Mouse (Mus musculus) 3T3-L1 (cell line): ENCODE data around the gene Crygs.
A peak's percentile ranks its signal among the peaks of the same experiment; 100 is the strongest.

Experiments
- DNase-seq: peaks from one replicate; pipeline ENCODE4 v3.0.0-alpha.2; 2015; ENCODE audit warnings: low read depth, low spot score

Gene Crygs

GRCm38 (mm10) chr16:22811477-22811876 lies at the start of gene Crygs:
TSS of gene Crygs (minus strand) at chr16:22811577.
- DNase-seq: no peak

- peak; percentile 100 for DNase-seq
Measured at GRCm38 (mm10) chr16:22857431-22858113, 46.2 kb upstream of the Crygs start, which contains the start of the genes Tbccd1 and Dnajb11. TSS of gene Tbccd1 (minus strand) at chr16:22857669. TSS of gene Dnajb11 (plus strand) at chr16:22857845.

GRCm38 (mm10) chr16:22856773-22857172 lies 45.4 kb upstream of the Crygs start:
- no peak for DNase-seq

GRCm38 (mm10) chr16:22852709-22853108 lies 41.3 kb upstream of the Crygs start:
- no peak for DNase-seq

- peak; percentile 90 for DNase-seq
Measured at GRCm38 (mm10) chr16:22848331-22848730, 37.0 kb upstream of the Crygs start.

- peak; percentile 80 for DNase-seq
Measured at GRCm38 (mm10) chr16:22847686-22848085, 36.3 kb upstream of the Crygs start.

- DNase-seq: no peak
Measured at GRCm38 (mm10) chr16:22845481-22845880, 34.1 kb upstream of the Crygs start.

GRCm38 (mm10) chr16:22844834-22845233 lies 33.5 kb upstream of the Crygs start:
- no peak for DNase-seq

- no peak for DNase-seq
Measured at GRCm38 (mm10) chr16:22844061-22844801, 32.9 kb upstream of the Crygs start.

GRCm38 (mm10) chr16:22842871-22843270 lies 31.5 kb upstream of the Crygs start:
- no peak for DNase-seq

GRCm38 (mm10) chr16:22839146-22839857 lies 27.9 kb upstream of the Crygs start:
- peak; percentile 98 for DNase-seq

GRCm38 (mm10) chr16:22832932-22833525 lies 21.7 kb upstream of the Crygs start:
- peak; percentile 59 for DNase-seq

- DNase-seq: peak; percentile 57
Measured at GRCm38 (mm10) chr16:22820731-22821130, 9.4 kb upstream of the Crygs start.

- peak; percentile 69 for DNase-seq
Measured at GRCm38 (mm10) chr16:22807468-22808070, 3.8 kb downstream of the Crygs start.

GRCm38 (mm10) chr16:22802786-22803185 lies 8.6 kb downstream of the Crygs start:
- no peak for DNase-seq

GRCm38 (mm10) chr16:22800849-22801109 lies 10.6 kb downstream of the Crygs start:
- peak; percentile 30 for DNase-seq

GRCm38 (mm10) chr16:22800026-22800848 lies 11.1 kb downstream of the Crygs start:
- no peak for DNase-seq

GRCm38 (mm10) chr16:22798520-22798919 lies 12.9 kb downstream of the Crygs start:
- no peak for DNase-seq

- no peak for DNase-seq
Measured at GRCm38 (mm10) chr16:22797521-22797920, 13.9 kb downstream of the Crygs start.

GRCm38 (mm10) chr16:22795497-22795896 lies 15.9 kb downstream of the Crygs start:
- DNase-seq: peak; percentile 42

- no peak for DNase-seq
Measured at GRCm38 (mm10) chr16:22791235-22791634, 20.1 kb downstream of the Crygs start.
